Mouse (Mus musculus) embryonic fibroblast, embryonic 13.5 days (primary cell): ENCODE measurements around the gene Afap1l2.

Source experiments
- CTCF ChIP-seq: IDR thresholded peaks from 2 replicates; pipeline ENCODE4 v1.5.1; 2011; ENCODE audit warnings: mild to moderate bottlenecking, control low read depth, low read length, moderate library complexity, borderline replicate concordance; ENCODE audit not compliant: insufficient read depth
- POLR2A ChIP-seq: IDR thresholded peaks from 2 replicates; pipeline ENCODE4 v1.6.1; 2011; ENCODE audit warnings: low read depth, mild to moderate bottlenecking, control low read depth, low read length, moderate library complexity

DNA sequence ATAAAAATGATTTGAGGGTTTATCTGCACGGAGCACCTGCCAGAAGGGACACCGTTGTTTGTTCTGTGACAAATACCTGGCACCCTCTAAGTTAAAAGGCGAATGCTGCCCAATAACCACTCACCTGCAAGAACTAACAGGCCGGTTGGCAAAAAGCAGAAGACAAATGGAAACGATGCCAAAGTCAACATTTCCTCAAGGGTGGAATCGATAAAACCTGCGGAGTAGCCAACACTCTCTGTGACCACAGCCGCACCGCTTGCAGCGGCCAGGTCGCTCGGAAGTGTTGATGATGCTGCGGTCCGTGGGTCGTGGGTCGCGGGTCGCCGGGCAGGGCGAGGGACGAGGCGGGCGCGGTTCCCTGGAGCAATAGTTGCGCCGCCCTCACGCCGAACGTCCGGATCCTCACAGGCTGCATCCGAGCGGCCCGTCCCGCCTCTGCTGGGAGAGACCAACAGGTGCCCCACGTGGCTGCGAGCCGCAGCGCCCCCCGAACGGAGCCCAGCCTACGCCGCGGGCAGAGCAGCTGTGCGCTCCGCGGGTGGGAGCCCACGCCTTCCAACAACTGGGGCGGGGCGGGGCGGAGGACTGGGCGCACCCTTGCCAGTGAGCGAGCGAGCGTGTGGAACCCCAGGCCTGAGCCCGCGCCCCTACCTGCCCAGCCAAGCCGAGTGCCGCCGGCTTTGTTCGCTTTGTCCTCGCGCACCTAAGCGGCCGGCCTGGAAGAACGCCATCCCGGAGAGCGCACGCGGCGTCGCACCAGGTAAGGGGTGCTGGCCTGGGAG lies 134.0 kb downstream of the Afap1l2 start, which contains the start of gene Vwa2:
- TF ChIP-seq POLR2A (no peak), CTCF (no peak)
